Mouse (Mus musculus) layer of hippocampus, adult 8-10 months (tissue): ENCODE data around the gene Acvr1b. TPM values are rescaled to one million over a fixed set of nuclear protein-coding genes. Genes with fewer than 3 reads are reported as not detected.

Source experiments
- DNase-seq, 2 experiments: peaks; one replicate each; pipeline ENCODE4 v3.0.0; 2022; ENCODE audit warnings: low spot score in 2 of 2
- total RNA-seq, 4 experiments: library from RNA; stranded (reverse); gene quantifications; 2 replicates each; pipeline ENCODE4 v1.2.4; 2022

Gene Acvr1b
- total RNA-seq, 4 experiments from 2014 or later = 81.2 to 96.0 (median 85.4) TPM

DNA sequence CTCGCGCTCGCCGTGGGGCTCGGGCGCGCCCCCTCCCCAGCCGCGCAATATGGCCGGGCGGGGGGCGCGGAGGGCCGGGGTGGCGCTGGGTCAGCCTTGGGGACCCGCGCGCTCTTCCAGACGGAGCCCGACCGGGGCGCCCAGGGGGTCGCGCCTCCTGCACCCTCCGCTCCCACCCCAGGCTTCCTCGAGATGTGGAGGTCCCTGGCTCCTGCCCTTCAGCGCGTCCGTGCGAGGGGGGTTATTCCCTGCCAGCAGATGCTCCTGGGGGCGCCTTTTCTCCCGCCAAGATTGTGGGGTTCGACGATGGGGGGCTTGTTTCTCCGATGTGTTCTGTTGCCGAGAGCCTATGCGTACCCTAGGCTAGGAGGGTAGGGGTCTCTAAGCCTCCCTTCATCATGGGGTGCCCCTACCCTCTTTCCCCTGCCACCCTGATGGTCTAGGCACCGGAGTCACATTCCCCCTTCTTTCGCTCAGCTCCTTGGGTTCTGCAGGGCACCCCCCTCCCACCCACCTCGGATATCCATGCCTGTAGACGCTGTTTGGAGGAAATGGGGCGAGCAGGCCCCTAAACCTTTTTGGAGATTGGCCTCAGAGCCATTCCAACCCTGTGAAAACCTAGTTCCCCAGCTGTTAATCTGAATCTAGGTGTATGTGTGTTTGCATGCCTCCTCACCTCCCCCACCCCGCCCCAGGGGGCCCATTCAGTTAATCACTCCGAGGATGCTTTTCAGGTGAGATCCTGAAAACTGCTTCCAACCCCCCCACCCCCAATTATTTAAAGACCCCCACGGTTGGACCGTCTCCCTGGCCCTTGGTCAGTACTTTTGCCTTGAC is 645 bp downstream of the Acvr1b start:
- DNase-seq = no peak

- DNase-seq = no peak
These were observed 1.2 kb downstream of the Acvr1b start for GRCm38 (mm10) chr15:101175131-101175460.

- no peak for DNase-seq
These were observed 1.9 kb downstream of the Acvr1b start for GRCm38 (mm10) chr15:101175613-101176283.

DNA sequence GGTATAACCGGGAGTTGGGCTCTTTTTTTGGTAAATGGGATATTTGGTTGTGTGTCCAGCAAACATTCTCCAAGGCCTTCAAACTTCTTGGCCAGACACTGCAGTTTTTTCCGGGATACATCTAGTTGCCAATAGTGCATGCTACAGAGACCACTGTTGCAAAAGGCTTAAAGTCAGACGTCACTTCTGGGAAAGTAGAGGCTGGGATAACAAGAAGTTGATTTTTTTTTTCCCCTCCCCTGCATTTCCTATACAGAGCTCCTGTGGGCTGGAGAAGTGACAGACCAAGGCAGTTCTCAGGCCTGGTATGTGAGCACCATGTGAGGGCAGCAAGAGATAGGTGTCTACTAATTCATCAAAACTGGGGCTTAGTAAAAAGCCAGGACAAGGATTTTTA is 2.4 kb downstream of the Acvr1b start:
- no peak for DNase-seq

DNA sequence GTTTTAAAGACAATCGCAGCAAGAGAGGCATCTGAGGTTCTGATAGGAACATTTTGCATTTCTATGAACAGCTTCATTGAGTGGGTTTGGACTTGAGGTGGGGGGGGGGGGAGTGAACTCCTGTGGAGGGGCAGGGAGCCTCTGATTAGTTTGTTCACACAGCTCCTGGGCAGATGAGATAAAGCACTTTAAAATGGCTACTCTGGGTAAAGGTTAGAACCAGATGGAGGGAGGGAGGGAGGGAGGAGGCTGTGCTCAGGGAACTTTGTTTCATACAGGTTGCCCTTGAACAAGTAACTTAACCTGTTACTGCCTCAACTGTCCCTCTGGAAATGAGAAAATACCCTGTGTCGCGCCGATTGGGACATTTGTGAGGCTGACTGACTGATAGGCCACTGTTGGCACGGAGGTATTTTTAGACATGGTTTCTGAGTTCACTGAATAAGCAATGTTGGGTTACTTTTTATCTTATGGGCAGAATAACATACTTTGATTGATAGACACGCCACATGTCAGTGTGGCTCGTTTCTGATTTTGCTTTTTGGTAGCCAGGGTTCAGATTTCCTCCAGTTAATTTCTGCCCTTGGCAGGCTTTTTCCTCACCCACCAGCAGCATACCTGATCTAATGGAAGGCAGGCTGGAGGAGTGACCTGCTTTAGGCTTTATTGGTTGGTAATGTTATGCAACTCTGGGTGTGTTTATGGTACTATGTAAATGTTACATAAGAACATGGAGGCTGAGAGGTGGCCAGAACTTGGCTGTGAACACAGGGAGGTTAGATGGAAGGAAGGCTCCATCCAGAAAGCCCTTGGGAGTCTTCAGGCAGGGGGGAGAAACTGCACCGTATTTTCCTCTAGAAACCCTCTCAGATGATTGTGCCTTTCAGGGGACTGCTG is 3.2 kb downstream of the Acvr1b start:
- no peak for DNase-seq

DNA sequence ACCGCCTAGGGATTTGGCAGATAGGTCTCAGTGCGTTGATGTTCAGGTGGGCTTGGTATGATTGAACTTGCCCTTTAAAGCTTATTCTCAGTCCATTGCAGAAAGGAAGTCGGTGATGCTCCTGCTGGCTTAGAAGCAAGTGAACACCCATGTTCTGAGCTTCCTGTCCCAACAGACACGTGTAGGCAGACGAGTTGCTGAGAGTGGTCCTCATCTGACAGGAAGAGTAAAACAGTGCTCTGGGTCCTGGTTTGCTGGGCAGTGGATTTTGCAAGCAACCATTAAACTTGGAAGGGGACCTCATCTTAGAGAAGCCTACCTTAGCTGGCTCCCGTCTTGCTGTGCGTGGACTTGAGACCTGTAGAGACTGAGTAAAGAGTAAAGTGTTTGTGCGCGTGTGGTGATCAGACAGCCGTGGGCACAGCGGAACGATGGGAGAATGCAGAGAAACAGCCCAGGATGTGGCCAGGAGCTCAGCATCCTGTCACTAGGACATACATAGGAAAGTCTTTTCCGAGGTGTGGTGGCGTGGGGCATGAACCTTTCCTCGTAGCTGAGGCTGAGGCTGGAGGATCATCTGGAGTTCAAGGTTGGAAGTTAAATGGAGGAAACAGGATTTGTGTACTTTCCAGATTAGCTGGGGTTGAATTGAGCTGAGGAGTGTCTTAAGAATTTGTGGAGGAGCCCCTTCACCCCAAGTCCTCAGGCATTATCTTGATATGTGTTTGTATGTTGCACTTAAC is 6.7 kb downstream of the Acvr1b start:
- DNase-seq = no peak

GRCm38 (mm10) chr15:101181106-101181466 is 7.2 kb downstream of the Acvr1b start:
- DNase-seq = no peak

DNA sequence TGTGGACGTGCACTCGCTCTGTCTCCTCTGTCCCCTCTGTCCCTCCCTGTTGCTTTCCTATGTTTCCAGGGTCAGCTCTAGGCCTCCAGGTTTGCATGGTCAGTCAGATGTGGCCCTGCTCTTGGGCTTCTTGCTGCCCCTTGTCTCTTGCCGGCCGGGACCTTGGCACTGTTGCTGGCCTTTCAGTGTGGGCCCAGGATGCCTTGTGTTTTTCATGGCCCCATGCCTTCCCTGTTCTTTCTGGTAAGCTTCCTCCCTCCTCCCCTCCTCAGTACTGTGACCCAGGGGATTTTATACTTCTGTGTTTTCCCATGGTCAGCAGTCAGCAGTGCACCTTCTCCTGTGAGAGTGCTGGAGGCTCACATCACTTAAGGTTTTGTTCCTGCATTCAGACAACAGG is 7.6 kb downstream of the Acvr1b start:
- DNase-seq = no peak

GRCm38 (mm10) chr15:101182676-101183075 is 8.8 kb downstream of the Acvr1b start:
- DNase-seq = no peak

DNA sequence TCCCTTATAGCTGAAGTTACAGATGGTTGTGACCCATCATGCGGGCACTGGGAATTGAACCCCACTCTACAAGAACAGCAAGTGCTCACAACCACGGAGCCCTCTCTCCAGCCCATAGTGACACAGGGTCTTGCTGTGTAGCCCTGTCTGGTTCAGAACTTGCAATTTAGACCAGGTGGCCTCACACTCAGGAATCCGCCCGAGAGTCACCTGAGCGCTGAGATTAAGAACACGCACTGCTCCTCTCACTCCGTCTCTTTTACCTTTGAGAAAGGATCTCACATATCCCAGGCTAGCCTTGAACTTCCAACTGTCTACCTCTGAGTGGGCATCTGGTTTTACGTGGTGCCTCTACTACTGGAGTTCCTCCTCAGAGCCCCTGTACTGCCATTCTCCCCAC is 10.4 kb downstream of the Acvr1b start:
- no peak for DNase-seq

- DNase-seq = no peak
These were observed 11.7 kb downstream of the Acvr1b start for GRCm38 (mm10) chr15:101185549-101185948.

- no peak for DNase-seq
These were observed 14.0 kb downstream of the Acvr1b start for GRCm38 (mm10) chr15:101187907-101188306.

DNA sequence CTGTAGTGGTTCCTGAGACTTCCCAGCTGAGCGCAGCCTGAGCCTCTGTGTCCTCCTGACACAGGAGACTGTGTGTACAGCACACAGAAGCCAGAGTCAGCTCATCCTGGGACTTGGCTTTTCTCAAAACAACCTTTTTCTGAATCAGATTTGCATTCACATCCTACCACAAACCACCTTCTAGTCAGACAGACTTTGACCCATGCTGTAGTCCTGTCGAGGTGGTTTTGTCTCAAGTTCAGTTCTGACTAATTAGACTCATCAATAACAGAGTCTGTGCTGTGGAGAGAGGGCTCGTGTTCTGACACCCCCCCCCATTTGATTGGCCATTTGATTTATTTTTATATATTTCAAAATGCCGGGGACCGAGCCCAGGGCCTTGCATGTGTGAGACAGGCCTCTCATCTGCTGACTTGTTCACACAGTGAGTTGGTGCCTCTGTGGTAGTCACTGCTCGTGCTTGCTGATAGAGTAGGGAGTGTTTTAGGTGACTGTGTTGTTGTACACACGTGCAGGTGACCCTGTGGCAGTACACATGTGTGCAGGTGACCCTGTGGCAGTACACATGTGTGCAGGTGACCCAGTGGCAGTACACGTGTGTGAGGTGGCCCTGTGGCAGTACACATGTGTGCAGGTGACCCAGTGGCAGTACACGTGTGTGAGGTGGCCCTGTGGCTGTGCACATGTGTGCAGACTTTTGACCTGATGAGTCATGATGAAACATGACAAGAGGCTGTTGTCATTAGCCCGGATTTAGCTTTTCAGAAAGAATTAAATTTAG is 16.3 kb downstream of the Acvr1b start:
- no peak for DNase-seq

DNA sequence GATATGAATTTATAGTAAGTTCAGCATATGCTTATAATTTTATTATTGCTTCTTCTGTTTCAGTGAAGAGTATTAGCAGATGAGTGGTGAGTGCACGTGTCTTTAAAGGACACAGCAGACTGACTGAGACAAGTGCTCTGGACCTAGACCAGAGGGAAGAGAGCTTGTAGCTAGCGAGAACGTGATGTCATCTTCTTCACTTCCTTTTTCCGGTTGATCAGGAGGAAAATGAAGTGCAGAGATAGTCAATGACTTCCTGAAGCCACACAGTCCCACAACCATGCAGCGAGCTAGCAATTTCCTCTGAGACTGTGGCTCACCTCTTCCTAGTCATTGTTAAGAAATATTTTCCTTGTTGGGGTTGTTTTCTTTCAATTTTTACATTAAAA is 16.9 kb downstream of the Acvr1b start:
- no peak for DNase-seq

DNA sequence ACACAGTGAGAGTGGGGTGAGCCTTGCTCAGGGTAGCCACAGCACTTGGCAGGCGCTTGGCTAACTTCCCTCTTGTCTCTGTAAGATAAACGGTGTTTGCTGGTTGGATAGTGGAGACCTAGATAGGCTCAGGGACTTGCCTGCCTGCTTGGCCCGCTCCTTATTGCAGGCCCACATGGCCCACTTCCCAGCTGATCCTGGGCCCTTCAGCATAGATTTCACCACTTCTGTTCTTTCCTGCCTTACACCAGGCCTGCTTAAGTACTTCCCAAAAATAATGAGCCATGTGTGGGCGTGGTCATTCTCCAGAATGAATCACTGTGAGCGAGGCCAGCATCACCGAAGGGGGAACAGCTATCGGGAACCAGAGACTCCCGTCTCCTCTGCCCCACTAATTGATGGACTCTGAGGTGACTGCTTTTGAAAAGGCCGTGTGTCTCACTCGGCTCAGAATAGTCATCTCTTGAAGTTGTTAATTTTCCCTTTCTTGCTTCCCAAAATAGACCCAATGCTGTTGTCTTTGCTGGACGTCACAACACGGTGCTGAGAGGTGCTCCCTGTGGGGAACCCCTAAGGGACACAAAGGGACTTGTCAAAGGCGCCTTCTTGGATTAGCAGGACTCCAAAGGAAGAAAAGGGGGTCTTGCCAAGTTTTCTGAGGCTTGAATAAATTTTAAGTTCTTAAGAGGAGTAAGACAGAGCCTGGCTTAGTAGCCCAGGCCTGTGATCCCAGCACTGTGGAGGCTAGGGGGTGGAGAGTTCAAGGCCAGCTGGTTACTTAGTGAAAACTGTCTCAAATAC is 17.8 kb downstream of the Acvr1b start:
- no peak for DNase-seq

- no peak for DNase-seq
These were observed 18.4 kb downstream of the Acvr1b start for GRCm38 (mm10) chr15:101192260-101192640.

GRCm38 (mm10) chr15:101192651-101193050 is 18.8 kb downstream of the Acvr1b start:
- DNase-seq = no peak

DNA sequence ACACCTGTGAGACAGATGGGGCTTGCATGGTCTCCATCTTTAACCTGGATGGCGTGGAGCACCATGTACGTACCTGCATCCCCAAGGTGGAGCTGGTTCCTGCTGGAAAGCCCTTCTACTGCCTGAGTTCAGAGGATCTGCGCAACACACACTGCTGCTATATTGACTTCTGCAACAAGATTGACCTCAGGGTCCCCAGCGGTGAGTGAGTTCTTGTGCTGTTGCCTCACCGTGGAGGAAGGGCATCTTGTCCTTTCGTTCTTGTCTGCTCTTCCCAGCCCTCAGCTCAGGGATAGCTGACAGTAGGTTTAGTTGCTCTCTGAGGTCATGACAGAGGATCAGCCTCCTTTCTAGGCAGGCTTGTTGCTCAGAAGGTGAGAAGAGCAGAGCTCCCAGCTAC is 20.1 kb downstream of the Acvr1b start:
- DNase-seq = no peak

GRCm38 (mm10) chr15:101194951-101195823 is 21.3 kb downstream of the Acvr1b start:
- no peak for DNase-seq
